Mouse (Mus musculus) myocyte (in vitro differentiated cells): ENCODE data around the gene Slc10a6. TPM values are rescaled to one million over a fixed set of nuclear protein-coding genes. Genes with fewer than 3 reads are reported as not detected.

Experiments
- H3K27me3 ChIP-seq: one replicate; pipeline ENCODE4 v1.6.1; 2011; ENCODE audit not compliant: control insufficient read depth, insufficient read depth, insufficient read length
- H3K36me3 ChIP-seq: one replicate; pipeline ENCODE4 v1.6.1; 2011; ENCODE audit not compliant: control insufficient read depth, insufficient read depth
- H3K4me2 ChIP-seq: one replicate; pipeline ENCODE4 v1.6.1; 2011; ENCODE audit warnings: low read depth, control low read depth
- H3K4me3 ChIP-seq: one replicate; pipeline ENCODE4 v1.5.1; 2011; ENCODE audit warnings: mild to moderate bottlenecking, control low read depth, moderate library complexity
- H3K79me2 ChIP-seq: one replicate; pipeline ENCODE4 v1.6.1; 2011; ENCODE audit not compliant: control insufficient read depth, insufficient read depth
- H3ac ChIP-seq: one replicate; pipeline ENCODE4 v1.6.1; 2011; ENCODE audit not compliant: control insufficient read depth, insufficient read length
- CEBPB ChIP-seq: IDR thresholded peaks from 2 replicates; pipeline ENCODE4 v1.6.1; 2011; ENCODE audit warnings: mild to moderate bottlenecking, moderate library complexity; ENCODE audit not compliant: poor library complexity, insufficient read depth, severe bottlenecking
- E2F4 ChIP-seq: IDR thresholded peaks from one replicate; pipeline ENCODE4 v1.6.1; 2011; ENCODE audit warnings: mild to moderate bottlenecking, control low read depth, moderate library complexity; ENCODE audit not compliant: insufficient read depth
- MAX ChIP-seq: IDR thresholded peaks from one replicate; pipeline ENCODE4 v1.6.1; 2011; ENCODE audit warnings: low read depth, mild to moderate bottlenecking, control low read depth
- MYOD1 ChIP-seq, 3 experiments: IDR thresholded peaks; one replicate each; pipeline ENCODE4 v1.6.1; 2011; ENCODE audit warnings: control low read depth in 2 of 3, low read depth in 2 of 3, mild to moderate bottlenecking in 2 of 3, moderate library complexity in 1 of 3; ENCODE audit not compliant: insufficient read length in 2 of 3, control insufficient read depth in 1 of 3
- MYOG ChIP-seq, 3 experiments: IDR thresholded peaks; one replicate each; pipeline ENCODE4 v1.6.1; 2011; ENCODE audit warnings: control low read depth in 2 of 3, low read depth in 2 of 3, mild to moderate bottlenecking in 2 of 3; ENCODE audit not compliant: insufficient read length in 2 of 3, control insufficient read depth in 1 of 3, insufficient read depth in 1 of 3
- POLR2A ChIP-seq: IDR thresholded peaks from one replicate; pipeline ENCODE4 v1.6.1; 2011; ENCODE audit warnings: low read depth, mild to moderate bottlenecking, control low read depth, moderate library complexity; ENCODE audit not compliant: insufficient read length
- POLR2AphosphoS2 ChIP-seq: IDR thresholded peaks from one replicate; pipeline ENCODE4 v1.6.1; 2011; ENCODE audit warnings: low read depth, control low read depth; ENCODE audit not compliant: insufficient read length
- REST ChIP-seq: IDR thresholded peaks from one replicate; pipeline ENCODE4 v1.6.1; 2011; ENCODE audit warnings: mild to moderate bottlenecking, control low read depth, moderate library complexity; ENCODE audit not compliant: insufficient read depth, insufficient read length
- SRF ChIP-seq: IDR thresholded peaks from one replicate; pipeline ENCODE4 v1.6.1; 2011; ENCODE audit warnings: low read depth; ENCODE audit not compliant: control insufficient read depth, insufficient read length
- TCF12 ChIP-seq: IDR thresholded peaks from one replicate; pipeline ENCODE4 v1.6.1; 2011; ENCODE audit warnings: mild to moderate bottlenecking, control low read depth; ENCODE audit not compliant: poor library complexity, insufficient read depth, severe bottlenecking
- TCF3 ChIP-seq: IDR thresholded peaks from one replicate; pipeline ENCODE4 v1.6.1; 2011; ENCODE audit warnings: low read depth, control low read depth; ENCODE audit not compliant: insufficient read length
- USF1 ChIP-seq: IDR thresholded peaks from one replicate; pipeline ENCODE4 v1.6.1; 2011; ENCODE audit warnings: low read depth, mild to moderate bottlenecking, control low read depth, moderate library complexity
- polyA plus RNA-seq: library from polyadenylated mRNA; unstranded; fragments of >200 nt; fragmentation: generic; extraction: Trizol; gene quantifications from one replicate; pipeline ENCODE4 v1.2.1, GENCODE M21; 2012; ENCODE audit warnings: missing spikeins

Gene Slc10a6
- polyA plus RNA-seq, 1 experiment: 0.04 TPM

DNA sequence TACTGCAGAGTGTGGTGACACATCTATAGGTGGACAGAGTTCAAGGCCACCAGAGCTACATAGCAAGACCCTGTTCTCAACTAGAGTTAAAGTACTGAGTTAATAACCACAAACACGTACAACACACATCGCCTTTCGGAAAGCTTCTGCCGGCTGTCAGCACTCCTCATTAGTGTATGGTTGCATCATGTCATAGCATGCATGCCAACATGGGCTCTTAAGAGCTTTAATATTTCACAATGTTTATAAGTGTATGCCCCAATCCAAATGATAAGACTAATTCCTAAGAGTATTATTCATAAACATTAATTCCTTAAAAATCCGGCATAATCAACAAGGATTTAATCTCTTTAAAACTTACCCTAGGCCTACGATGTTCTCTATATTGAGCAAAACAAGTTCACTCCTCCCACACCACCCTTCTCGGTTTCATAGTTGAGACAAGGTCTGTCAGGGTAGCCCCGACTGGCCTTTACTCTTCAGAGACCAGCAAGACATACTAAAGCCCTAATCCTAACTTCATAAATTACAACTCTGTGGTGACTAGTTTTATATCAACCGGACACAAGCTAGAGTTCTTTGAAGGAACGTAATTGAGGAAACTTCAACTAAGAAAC is 18.2 kb downstream of the Slc10a6 start:
- no peak overlapping the region for H3K4me2 ChIP-seq
- H3K4me3 ChIP-seq: no peak overlapping the region
- peaks cover 11% of the 10 kb centered on the region for H3K27me3 ChIP-seq
- H3ac ChIP-seq: no peak overlapping the region
- H3K36me3 ChIP-seq: no peaks in the 10 kb centered on the region
- no peaks in the 10 kb centered on the region for H3K79me2 ChIP-seq
- no peak for TF ChIP-seq CEBPB
- TF ChIP-seq MAX: no peak
- TF ChIP-seq REST: no peak
- no peak for TF ChIP-seq POLR2A
- no peak for TF ChIP-seq POLR2AphosphoS2
- TF ChIP-seq E2F4: no peak
- no peak for TF ChIP-seq TCF3
- no peak for TF ChIP-seq MYOG (IDR thresholded peaks at IDR 0.05; ENCODE audit: control insufficient read depth in 1 of 3, insufficient read depth in 1 of 3, insufficient read length in 2 of 3, low read depth in 2 of 3)
- no peak for TF ChIP-seq MYOD1 (IDR thresholded peaks at IDR 0.05; ENCODE audit: control insufficient read depth in 1 of 3, insufficient read length in 2 of 3, low read depth in 2 of 3)
- no peak for TF ChIP-seq USF1
- no peak for TF ChIP-seq SRF
- TF ChIP-seq TCF12: no peak

DNA sequence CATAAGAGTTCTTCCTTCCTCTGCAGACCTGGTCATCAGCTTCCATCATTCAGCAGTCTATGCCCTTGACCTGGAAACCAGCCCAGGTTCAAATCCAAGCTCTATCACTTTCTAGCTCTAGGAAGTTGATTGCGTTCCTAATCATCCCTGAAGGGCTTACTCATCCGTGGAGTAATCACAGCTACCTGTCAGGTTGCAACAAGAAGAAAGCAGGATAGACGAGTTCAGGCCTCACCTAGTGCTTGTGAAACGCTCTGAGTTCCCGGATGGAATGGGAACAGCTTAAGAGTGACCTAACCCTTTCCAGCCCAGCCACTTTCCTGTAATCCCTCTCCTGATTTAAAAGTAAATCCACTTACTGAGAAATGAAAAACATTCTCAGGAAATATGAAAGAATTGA is 19.1 kb downstream of the Slc10a6 start:
- Histone ChIP-seq H3K79me2 (no peaks in the 10 kb centered on the region), H3K4me2 (no peak overlapping the region), H3K4me3 (no peak overlapping the region), H3K36me3 (no peaks in the 10 kb centered on the region), H3K27me3 (peaks cover 11% of the 10 kb centered on the region), H3ac (no peak overlapping the region)
- no peak for TF ChIP-seq E2F4
- TF ChIP-seq REST: no peak
- TF ChIP-seq MYOG (IDR thresholded peaks at IDR 0.05; ENCODE audit: control insufficient read depth in 1 of 3, insufficient read depth in 1 of 3, insufficient read length in 2 of 3, low read depth in 2 of 3): no peak
- TF ChIP-seq MYOD1 (IDR thresholded peaks at IDR 0.05; ENCODE audit: control insufficient read depth in 1 of 3, insufficient read length in 2 of 3, low read depth in 2 of 3): no peak
- TF ChIP-seq POLR2AphosphoS2: no peak
- TF ChIP-seq USF1: no peak
- TF ChIP-seq MAX: no peak
- no peak for TF ChIP-seq SRF
- TF ChIP-seq POLR2A: no peak
- TF ChIP-seq CEBPB: no peak

DNA sequence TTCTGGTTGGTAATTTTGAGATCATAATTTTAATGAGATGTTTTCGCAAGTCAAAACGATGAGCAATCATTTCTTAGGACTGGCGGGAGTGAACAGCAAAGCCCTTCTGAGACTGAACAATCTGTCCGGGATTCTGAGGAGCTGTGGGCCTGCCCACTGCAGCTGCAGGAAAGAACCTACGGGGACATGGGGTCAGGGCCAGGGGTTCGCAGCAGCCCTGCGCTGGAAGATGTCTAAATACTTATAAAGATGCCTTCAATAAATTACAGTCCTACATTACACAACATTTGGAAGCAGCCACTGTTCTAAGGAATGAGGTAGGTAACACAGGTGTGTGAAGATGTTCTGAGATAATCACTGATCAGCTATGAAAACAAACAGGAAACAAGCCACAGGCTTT is 23.5 kb downstream of the Slc10a6 start:
- no peak overlapping the region for H3K4me2 ChIP-seq
- H3K79me2 ChIP-seq: no peaks in the 10 kb centered on the region
- peaks cover 11% of the 10 kb centered on the region for H3K27me3 ChIP-seq
- H3K36me3 ChIP-seq: no peaks in the 10 kb centered on the region
- TF ChIP-seq USF1 (no peak), TCF12 (no peak), SRF (no peak), CEBPB (no peak), REST (no peak), TCF3 (no peak), E2F4 (no peak), MYOD1 (IDR thresholded peaks at IDR 0.05; ENCODE audit: control insufficient read depth in 1 of 3, insufficient read length in 2 of 3, low read depth in 2 of 3) (no peak), POLR2AphosphoS2 (no peak), MYOG (IDR thresholded peaks at IDR 0.05; ENCODE audit: control insufficient read depth in 1 of 3, insufficient read depth in 1 of 3, insufficient read length in 2 of 3, low read depth in 2 of 3) (no peak), MAX (no peak), POLR2A (no peak)
- H3K4me3 ChIP-seq: no peak overlapping the region
- H3ac ChIP-seq: no peak overlapping the region

DNA sequence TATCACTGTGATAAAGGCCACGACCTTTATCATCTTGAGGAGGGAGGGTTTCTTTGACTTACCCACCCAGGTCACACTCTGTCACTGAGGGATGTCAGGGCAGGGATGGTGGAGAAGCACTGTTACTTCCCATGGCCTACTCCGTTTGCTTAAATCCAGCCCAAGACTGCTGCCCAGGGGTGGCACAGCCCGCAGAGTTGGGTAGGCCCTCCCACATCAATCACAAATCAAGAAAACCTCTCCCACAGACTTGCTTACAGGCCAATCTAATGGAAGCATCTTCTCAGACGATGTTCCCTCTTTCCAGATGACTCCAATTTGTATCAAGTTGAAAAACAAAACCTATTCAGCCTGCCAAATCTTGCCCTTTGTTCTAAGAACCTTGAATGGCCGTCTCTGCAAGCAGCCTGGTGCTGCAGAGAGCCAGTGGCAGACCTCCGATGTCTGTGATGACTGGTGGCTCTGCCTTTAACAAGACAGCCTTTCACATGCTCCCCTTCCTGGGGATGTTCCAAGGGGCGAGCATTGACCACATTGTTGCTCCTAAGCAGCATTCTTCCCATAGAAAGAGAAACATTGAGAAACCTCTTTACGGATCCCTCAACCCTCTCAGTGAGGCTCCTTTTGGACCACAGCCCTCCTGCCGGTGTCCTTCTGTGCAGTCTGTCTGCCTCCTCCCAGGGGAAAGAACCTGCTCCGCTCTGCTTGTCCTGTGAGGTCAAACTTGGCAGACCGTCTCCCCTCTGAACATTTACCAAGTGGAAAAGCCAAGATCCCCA is 25.9 kb downstream of the Slc10a6 start:
- Histone ChIP-seq H3K4me2 (no peak overlapping the region), H3K36me3 (no peaks in the 10 kb centered on the region), H3ac (no peak overlapping the region), H3K27me3 (peaks cover 5% of the 10 kb centered on the region), H3K79me2 (no peaks in the 10 kb centered on the region), H3K4me3 (no peak overlapping the region)
- TF ChIP-seq USF1 (no peak), TCF3 (no peak), SRF (no peak), MAX (no peak), REST (no peak), TCF12 (no peak), POLR2AphosphoS2 (no peak), POLR2A (no peak), E2F4 (no peak)

DNA sequence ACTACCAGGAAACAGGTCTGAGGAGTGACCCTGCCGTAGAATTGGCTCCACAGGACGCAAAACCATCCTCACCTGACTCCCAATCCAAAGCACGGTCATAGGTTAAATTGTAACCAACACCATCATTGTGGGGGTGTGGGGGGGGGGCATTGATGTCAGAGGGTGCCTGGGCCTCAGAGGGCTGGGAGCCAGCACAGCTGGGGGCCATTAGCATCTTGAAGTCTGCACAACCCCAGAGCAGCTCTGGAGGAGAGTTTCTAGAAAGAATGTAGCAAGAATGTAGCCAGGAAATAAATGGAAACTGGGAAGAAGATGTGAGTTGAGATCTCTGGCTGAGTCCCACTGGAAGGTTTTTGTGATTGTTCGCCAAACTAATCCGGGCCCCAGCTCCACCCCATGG is 30.3 kb downstream of the Slc10a6 start:
- no peaks in the 10 kb centered on the region for H3K36me3 ChIP-seq
- H3K4me2 ChIP-seq: no peak overlapping the region
- no peaks in the 10 kb centered on the region for H3K27me3 ChIP-seq
- TF ChIP-seq MYOD1 (IDR thresholded peaks at IDR 0.05; ENCODE audit: control insufficient read depth in 1 of 3, insufficient read length in 2 of 3, low read depth in 2 of 3) (no peak), USF1 (no peak), MYOG (IDR thresholded peaks at IDR 0.05; ENCODE audit: control insufficient read depth in 1 of 3, insufficient read depth in 1 of 3, insufficient read length in 2 of 3, low read depth in 2 of 3) (no peak), E2F4 (no peak), REST (no peak)
- no peaks in the 10 kb centered on the region for H3K79me2 ChIP-seq
- H3ac ChIP-seq: no peak overlapping the region
- no peak overlapping the region for H3K4me3 ChIP-seq
